Mouse (Mus musculus) C2C12 (cell line): ENCODE data around the gene Slc36a2. TPM values are rescaled to one million over a fixed set of nuclear protein-coding genes. Genes with fewer than 3 reads are reported as not detected.
A peak's percentile ranks its signal among the peaks of the same experiment; 100 is the strongest.

Experiments used
- H3K27me3 ChIP-seq: one replicate; pipeline ENCODE4 v1.6.1; 2011; ENCODE audit not compliant: control insufficient read depth, insufficient read depth, insufficient read length
- H3K36me3 ChIP-seq: one replicate; pipeline ENCODE4 v1.6.1; 2011; ENCODE audit not compliant: control insufficient read depth, insufficient read depth
- H3K4me3 ChIP-seq: one replicate; pipeline ENCODE4 v1.5.1; 2011; ENCODE audit warnings: mild to moderate bottlenecking, control low read depth; ENCODE audit not compliant: poor library complexity, insufficient read depth, severe bottlenecking
- H3K79me2 ChIP-seq: one replicate; pipeline ENCODE4 v1.6.1; 2011; ENCODE audit not compliant: control insufficient read depth, insufficient read depth
- H3K79me3 ChIP-seq: one replicate; pipeline ENCODE4 v1.6.1; 2011; ENCODE audit warnings: low read depth, control low read depth
- H3ac ChIP-seq: one replicate; pipeline ENCODE3; 2011; ENCODE audit warnings: low read depth; ENCODE audit not compliant: control insufficient read depth, insufficient read length
- CEBPB ChIP-seq: IDR thresholded peaks from one replicate; pipeline ENCODE4 v1.6.1; 2011; ENCODE audit warnings: low read depth, mild to moderate bottlenecking, control low read depth, moderate library complexity
- CTCF ChIP-seq: IDR thresholded peaks from one replicate; pipeline ENCODE4 v1.5.1; 2011; ENCODE audit not compliant: control insufficient read depth, insufficient read depth, insufficient read length
- FOSL1 ChIP-seq: IDR thresholded peaks from one replicate; pipeline ENCODE4 v1.8.0; 2011; ENCODE audit warnings: mild to moderate bottlenecking, low read length; ENCODE audit not compliant: poor library complexity, insufficient read depth, severe bottlenecking
- MAX ChIP-seq: IDR thresholded peaks from one replicate; pipeline ENCODE4 v1.6.1; 2011; ENCODE audit warnings: mild to moderate bottlenecking, control low read depth
- MYOD1 ChIP-seq: IDR thresholded peaks from one replicate; pipeline ENCODE4 v1.6.1; 2011; ENCODE audit warnings: low read depth; ENCODE audit not compliant: control insufficient read depth, insufficient read length
- MYOG ChIP-seq: IDR thresholded peaks from one replicate; pipeline ENCODE4 v1.6.1; 2011; ENCODE audit not compliant: control insufficient read depth, insufficient read length; ENCODE audit errors: extremely low read depth
- USF1 ChIP-seq: IDR thresholded peaks from one replicate; pipeline ENCODE4 v1.6.1; 2011; ENCODE audit warnings: low read depth, mild to moderate bottlenecking, control low read depth, moderate library complexity
- polyA plus RNA-seq: library from polyadenylated mRNA; unstranded; fragments of >200 nt; fragmentation: generic; extraction: Trizol; gene quantifications from one replicate; pipeline ENCODE4 v1.2.1, GENCODE M21; 2012; ENCODE audit warnings: missing spikeins

Slc36a2 gene
- polyA plus RNA-seq, 1 experiment: not detected

GRCm38 (mm10) chr11:55165748-55166147 lies 19.1 kb downstream of the Slc36a2 start:
- TF ChIP-seq MAX: no peak
- no peak for TF ChIP-seq FOSL1
- TF ChIP-seq CEBPB: no peak
- TF ChIP-seq MYOG: no peak
- TF ChIP-seq MYOD1: no peak
- no peak for TF ChIP-seq USF1
- no peak for TF ChIP-seq CTCF

DNA sequence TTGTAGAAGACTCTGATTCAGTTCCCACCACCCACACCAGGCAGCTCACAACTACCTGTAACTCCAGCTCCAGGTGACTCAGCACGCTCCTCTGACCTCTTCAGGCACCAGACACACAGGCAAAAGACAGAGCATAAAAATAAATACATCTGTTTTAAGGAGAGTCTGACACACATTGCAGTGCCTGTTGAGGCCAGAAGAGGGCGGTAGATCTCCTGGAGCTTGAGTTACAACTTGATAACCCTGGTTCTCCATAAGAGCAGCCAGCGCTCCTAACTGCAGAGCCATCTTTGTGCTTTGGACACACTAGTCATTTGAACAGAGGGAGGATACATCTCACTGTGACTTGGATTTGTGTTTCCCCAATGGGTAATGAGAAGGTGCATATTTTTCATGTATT lies 20.2 kb downstream of the Slc36a2 start:
- Histone ChIP-seq H3K4me3 (no peak overlapping the region), H3ac (no peak overlapping the region), H3K79me3 (no peaks in the 10 kb centered on the region), H3K36me3 (no peaks in the 10 kb centered on the region), H3K27me3 (peaks cover 16% of the 10 kb centered on the region), H3K79me2 (no peaks in the 10 kb centered on the region)
- no peak for TF ChIP-seq USF1
- TF ChIP-seq FOSL1: no peak
- no peak for TF ChIP-seq CTCF
- TF ChIP-seq MYOG: no peak
- TF ChIP-seq MAX: no peak

More at GRCm38 (mm10) chr11:55165748-55166147, 19.1 kb downstream of the Slc36a2 start:
- no peaks in the 10 kb centered on the region for H3K79me2 ChIP-seq
- H3K27me3 ChIP-seq: peaks cover 16% of the 10 kb centered on the region
- no peaks in the 10 kb centered on the region for H3K36me3 ChIP-seq
- no peaks in the 10 kb centered on the region for H3K79me3 ChIP-seq
- no peak overlapping the region for H3K4me3 ChIP-seq
- H3ac ChIP-seq: no peak overlapping the region

- Histone ChIP-seq H3K79me3 (no peaks in the 10 kb centered on the region), H3K79me2 (no peaks in the 10 kb centered on the region), H3ac (no peak overlapping the region), H3K4me3 (no peak overlapping the region), H3K36me3 (no peaks in the 10 kb centered on the region), H3K27me3 (peaks cover 11% of the 10 kb centered on the region)
- TF ChIP-seq MAX (no peak), CEBPB (no peak), MYOD1 (no peak), MYOG (no peak), USF1 (no peak), CTCF (peak; percentile 63)
These were observed 22.2 kb downstream of the Slc36a2 start for GRCm38 (mm10) chr11:55162670-55163069.

DNA sequence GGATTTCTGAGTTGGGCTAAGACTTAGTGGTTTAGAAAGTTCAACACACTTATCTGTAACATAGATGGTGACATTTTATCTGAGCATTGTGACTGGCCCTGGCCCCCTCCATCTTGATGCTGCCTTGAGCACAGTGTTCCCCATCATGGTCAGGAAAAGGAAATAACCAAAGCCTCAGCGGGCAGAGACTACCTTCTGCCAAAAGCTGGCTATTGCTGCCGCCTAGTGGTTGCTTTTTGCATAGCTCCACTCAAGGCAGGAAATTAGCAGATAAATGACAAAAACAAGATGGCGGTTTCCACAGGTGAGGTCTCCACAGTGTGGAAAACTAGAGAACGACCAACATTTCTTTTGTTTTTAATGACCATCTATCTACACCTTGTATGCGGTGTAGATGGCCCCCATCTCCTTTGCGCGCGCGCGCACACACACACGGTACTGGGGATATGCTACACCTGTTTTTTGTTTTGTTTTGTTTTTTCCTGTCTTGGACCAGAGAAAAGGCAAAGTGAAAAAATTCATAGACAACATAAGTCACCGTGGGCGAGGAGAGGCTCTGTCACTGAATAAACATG lies 26.0 kb downstream of the Slc36a2 start:
- Histone ChIP-seq H3K79me2 (no peaks in the 10 kb centered on the region), H3K36me3 (no peaks in the 10 kb centered on the region), H3K79me3 (no peaks in the 10 kb centered on the region), H3ac (no peak overlapping the region), H3K4me3 (no peak overlapping the region), H3K27me3 (peaks cover 11% of the 10 kb centered on the region)
- TF ChIP-seq FOSL1 (no peak), CTCF (peak; percentile 72)

- no peak overlapping the region for H3ac ChIP-seq
- TF ChIP-seq USF1 (no peak), CTCF (no peak), MAX (no peak), CEBPB (no peak), FOSL1 (no peak), MYOG (no peak), MYOD1 (no peak)
- no peaks in the 10 kb centered on the region for H3K36me3 ChIP-seq
- H3K79me3 ChIP-seq: no peaks in the 10 kb centered on the region
- H3K79me2 ChIP-seq: no peaks in the 10 kb centered on the region
- H3K27me3 ChIP-seq: peaks cover 4% of the 10 kb centered on the region
- H3K4me3 ChIP-seq: no peak overlapping the region
These were observed 29.8 kb downstream of the Slc36a2 start for GRCm38 (mm10) chr11:55155070-55155421.

DNA sequence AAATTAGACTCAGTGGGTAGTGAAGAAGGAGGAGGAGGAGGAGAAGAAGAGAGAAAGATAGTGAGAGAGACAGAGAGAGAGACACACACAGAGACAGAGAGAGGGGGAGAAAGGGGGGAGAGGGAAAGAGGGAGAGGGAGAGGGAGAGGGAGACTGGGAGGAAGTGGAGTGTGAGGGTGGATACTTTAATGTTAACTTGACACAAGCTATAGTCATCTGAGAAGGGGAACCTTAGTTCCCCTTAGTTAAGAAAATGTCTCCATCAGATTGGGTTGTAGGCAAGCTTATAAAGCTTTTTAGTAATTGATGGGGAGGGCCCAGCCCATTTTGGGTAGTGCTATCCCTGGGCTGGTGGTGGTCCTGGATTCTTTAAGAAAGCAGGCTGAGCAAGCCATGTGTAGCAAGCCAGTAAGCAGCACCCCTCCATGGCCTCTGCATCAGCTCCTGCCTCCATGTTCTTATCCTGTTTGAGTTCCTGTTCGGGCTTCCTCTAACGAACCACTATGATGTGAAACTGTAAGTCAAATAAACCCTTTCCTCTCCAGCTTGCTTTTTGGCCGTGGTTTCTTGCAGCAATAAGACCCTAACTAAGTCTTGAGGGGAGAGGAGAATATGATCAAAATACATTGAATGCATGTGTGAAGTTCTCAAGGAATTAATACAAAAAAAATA lies 30.3 kb downstream of the Slc36a2 start:
- no peak overlapping the region for H3K4me3 ChIP-seq
- H3K27me3 ChIP-seq: peaks cover 4% of the 10 kb centered on the region
- H3K36me3 ChIP-seq: no peaks in the 10 kb centered on the region
- TF ChIP-seq MAX: no peak
- no peak for TF ChIP-seq MYOG
- TF ChIP-seq USF1: no peak
- no peak for TF ChIP-seq CEBPB
- no peak for TF ChIP-seq FOSL1
- TF ChIP-seq MYOD1: no peak
- TF ChIP-seq CTCF: no peak
- H3K79me2 ChIP-seq: no peaks in the 10 kb centered on the region
- H3ac ChIP-seq: no peak overlapping the region
- H3K79me3 ChIP-seq: no peaks in the 10 kb centered on the region
